Mouse (Mus musculus) thymus, adult 2 months (tissue): Measurements from ENCODE around the gene Cdk9. TPM values are rescaled to one million over a fixed set of nuclear protein-coding genes. Genes with fewer than 3 reads are reported as not detected.

Source experiments
- DNase-seq: peaks from one replicate; pipeline ENCODE4 v3.0.0; 2021
- H3K27ac ChIP-seq: fragments of 200-500 bp; 2 replicates; pipeline ENCODE4 v1.5.1; 2012; ENCODE audit warnings: low read length, control low read depth; ENCODE audit not compliant: control insufficient read depth, insufficient read depth
- H3K27me3 ChIP-seq: fragments of 200-500 bp; 2 replicates; pipeline ENCODE4 v1.6.1; 2012; ENCODE audit warnings: mild to moderate bottlenecking, low read length, moderate library complexity, mixed read lengths; ENCODE audit not compliant: control insufficient read depth, insufficient read depth
- H3K36me3 ChIP-seq: fragments of 200-500 bp; 2 replicates; pipeline ENCODE4 v1.6.1; 2012; ENCODE audit warnings: mild to moderate bottlenecking, low read length, moderate library complexity; ENCODE audit not compliant: control insufficient read depth, insufficient read depth
- H3K4me1 ChIP-seq: fragments of 200-500 bp; replicated peaks from 2 replicates; pipeline ENCODE4 v1.6.1; 2012; ENCODE audit warnings: low read length; ENCODE audit not compliant: control insufficient read depth, insufficient read depth
- H3K4me3 ChIP-seq: fragments of 200-500 bp; 2 replicates; pipeline ENCODE4 v1.5.1; 2012; ENCODE audit warnings: mild to moderate bottlenecking, low read length, control low read depth, moderate library complexity; ENCODE audit not compliant: control insufficient read depth, insufficient read depth
- CTCF ChIP-seq: fragments of 200-500 bp; IDR thresholded peaks from 2 replicates; pipeline ENCODE4 v1.5.1; 2012; ENCODE audit warnings: mild to moderate bottlenecking, control low read depth, low read length, moderate library complexity, borderline replicate concordance; ENCODE audit not compliant: control insufficient read depth, poor library complexity, insufficient read depth; ENCODE audit errors: extremely low read depth
- POLR2A ChIP-seq: fragments of 200-500 bp; IDR thresholded peaks from 2 replicates; pipeline ENCODE4 v1.6.1; 2012; ENCODE audit warnings: mild to moderate bottlenecking, low read length, control low read depth, moderate library complexity; ENCODE audit not compliant: control insufficient read depth, poor library complexity, insufficient read depth; ENCODE audit errors: extremely low read depth
- WGBS: fragments of 180-500 bp; shearing (Covaris S2); methylation state at CpG from one replicate; pipeline ENCODE4 v1.1.7; 2018; 5-methylcytosine and 5-hydroxymethylcytosine counted together
- polyA plus RNA-seq: library from polyadenylated mRNA; depleted of rRNA; stranded (reverse); fragments of >200 nt; gene quantifications from 2 replicates; pipeline ENCODE4 v1.2.3, GENCODE M21; 2012; rRNA removed

The Cdk9 gene
- polyA plus RNA-seq: 220 and 239 TPM in 2 replicates

DNA sequence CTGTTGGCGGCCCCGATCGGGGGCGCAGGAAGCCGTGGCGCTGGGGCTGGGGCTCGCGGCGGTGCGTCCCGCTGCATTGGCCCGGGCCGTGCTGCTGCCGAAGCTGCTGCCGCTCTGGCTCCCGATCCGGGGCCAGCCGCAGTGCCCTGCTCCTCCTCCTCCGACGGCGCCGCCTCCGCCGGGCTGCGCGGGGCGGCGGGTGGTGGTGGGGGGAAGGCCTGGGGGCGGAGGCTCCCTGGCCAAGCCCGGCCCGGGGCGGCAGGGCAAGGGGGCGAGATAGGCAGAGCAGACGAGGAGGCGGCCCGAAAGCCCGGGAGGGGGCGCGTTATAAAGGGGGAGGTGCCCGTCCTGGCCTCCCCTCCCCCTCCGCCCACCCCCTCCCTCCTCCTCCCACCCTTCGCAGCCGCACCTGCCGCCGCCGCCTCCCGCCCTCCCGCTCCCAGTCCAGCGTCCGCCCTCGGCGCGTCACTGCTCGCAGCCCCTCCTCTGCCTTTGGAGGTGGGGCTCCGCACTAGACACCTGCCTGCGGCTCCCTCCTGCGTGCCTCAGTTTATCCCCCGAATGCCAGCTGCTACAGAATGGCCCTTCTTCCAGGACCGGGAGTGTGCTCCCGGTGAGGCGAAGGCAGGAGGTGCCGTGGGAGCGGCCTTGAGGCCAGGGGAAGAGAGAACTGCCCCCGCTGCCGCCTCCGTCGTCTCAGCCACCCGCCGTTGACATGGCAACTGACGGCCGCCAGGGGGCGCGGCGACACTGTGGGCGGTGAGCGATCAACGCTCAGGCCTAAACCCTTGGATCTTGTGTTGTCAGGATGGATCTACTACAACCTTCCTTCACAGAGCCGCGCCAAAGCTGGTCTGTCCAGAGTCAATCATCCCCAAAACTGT, at the start of gene Cdk9:
Cdk9 (minus strand) TSS at position 143 of the 884 bp plus-strand sequence.
- DNase-seq: peak; percentile 91
- Histone ChIP-seq H3K27me3 (no peaks in the 10 kb centered on the region), H3K27ac (peak within 1 kb of the TSS; percentile 38), H3K36me3 (peaks cover 21% of the 10 kb centered on the region), H3K4me3 (peak within 1 kb of the TSS; percentile 89), H3K4me1 (peaks cover 24% of the 10 kb centered on the region)
- peak; percentile 98 for TF ChIP-seq CTCF
- TF ChIP-seq POLR2A: no peak; the same call in 1 of the 2 replicates
- WGBS: under 1% methylated on average over 68 of the region's 79 CpGs

DNA sequence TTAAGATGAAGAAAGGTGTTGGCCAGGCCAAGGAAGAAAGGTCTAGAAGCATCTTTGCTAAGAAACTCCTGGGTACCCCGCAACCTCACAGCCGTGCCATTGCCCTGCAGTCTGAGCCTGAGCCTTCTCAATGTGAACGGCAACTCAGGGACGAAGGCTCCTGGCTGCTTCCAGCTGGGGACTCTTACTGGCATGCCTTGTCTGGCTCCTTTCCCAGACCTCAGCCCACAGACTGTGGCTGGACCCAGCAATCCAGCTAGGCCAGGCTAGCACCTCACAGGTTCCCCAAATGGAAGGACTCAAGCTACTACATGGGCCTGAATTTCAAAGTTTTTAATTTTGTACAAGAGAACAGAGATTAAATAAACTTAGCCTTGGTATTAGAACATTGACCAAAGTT, 49.0 kb upstream of the Cdk9 start:
- Histone ChIP-seq H3K27me3 (no peaks in the 10 kb centered on the region), H3K27ac (no peak overlapping the region), H3K4me3 (no peak overlapping the region), H3K4me1 (no peaks in the 10 kb centered on the region), H3K36me3 (peaks cover 13% of the 10 kb centered on the region)
- no peak for DNase-seq
- TF ChIP-seq POLR2A (no peak), CTCF (no peak)
- WGBS: 94% methylated on average over 4 of the region's 4 CpGs

DNA sequence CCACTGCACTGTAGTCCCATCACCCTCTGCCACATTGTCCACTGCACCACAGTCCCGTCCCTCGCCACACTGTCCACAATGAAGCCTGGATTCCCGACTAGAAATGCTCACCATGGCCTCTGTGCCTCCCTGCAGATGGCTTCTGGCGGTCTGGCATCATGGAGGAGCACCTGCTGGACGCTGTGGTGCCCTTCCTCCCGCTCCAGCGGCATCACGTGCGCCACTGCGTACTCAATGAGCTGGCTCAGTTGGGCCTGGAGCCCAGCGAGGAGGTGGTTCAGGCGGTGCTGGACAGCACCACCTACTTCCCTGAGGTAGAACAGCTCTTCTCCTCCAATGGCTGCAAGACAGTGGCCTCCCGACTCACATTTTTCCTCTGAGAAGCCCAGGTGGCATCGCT, 48.5 kb upstream of the Cdk9 start:
- TF ChIP-seq CTCF: no peak
- TF ChIP-seq POLR2A: no peak
- no peak for DNase-seq
- Histone ChIP-seq H3K27ac (no peak overlapping the region), H3K4me3 (no peak overlapping the region), H3K4me1 (no peaks in the 10 kb centered on the region), H3K27me3 (no peaks in the 10 kb centered on the region), H3K36me3 (peaks cover 13% of the 10 kb centered on the region)
- 97% methylated on average over 14 of the region's 14 CpGs for WGBS

GRCm38 (mm10) chr2:32759001-32759400, 46.1 kb upstream of the Cdk9 start:
- H3K36me3 ChIP-seq: peaks cover 13% of the 10 kb centered on the region
- WGBS: 100% methylated on average over 2 of the region's 2 CpGs

GRCm38 (mm10) chr2:32758503-32758902, 45.6 kb upstream of the Cdk9 start:
- no peak for DNase-seq
- no peak overlapping the region for H3K27ac ChIP-seq
- peaks cover 15% of the 10 kb centered on the region for H3K36me3 ChIP-seq
- no peak for TF ChIP-seq CTCF
- TF ChIP-seq POLR2A: no peak
- WGBS: 98% methylated on average over 8 of the region's 8 CpGs
- no peaks in the 10 kb centered on the region for H3K27me3 ChIP-seq
- H3K4me1 ChIP-seq: no peaks in the 10 kb centered on the region
- no peak overlapping the region for H3K4me3 ChIP-seq

More at GRCm38 (mm10) chr2:32759001-32759400, 46.1 kb upstream of the Cdk9 start:
- Histone ChIP-seq H3K4me3 (no peak overlapping the region), H3K27me3 (no peaks in the 10 kb centered on the region), H3K27ac (no peak overlapping the region), H3K4me1 (no peaks in the 10 kb centered on the region)
- TF ChIP-seq CTCF (no peak), POLR2A (no peak)
- DNase-seq: no peak

DNA sequence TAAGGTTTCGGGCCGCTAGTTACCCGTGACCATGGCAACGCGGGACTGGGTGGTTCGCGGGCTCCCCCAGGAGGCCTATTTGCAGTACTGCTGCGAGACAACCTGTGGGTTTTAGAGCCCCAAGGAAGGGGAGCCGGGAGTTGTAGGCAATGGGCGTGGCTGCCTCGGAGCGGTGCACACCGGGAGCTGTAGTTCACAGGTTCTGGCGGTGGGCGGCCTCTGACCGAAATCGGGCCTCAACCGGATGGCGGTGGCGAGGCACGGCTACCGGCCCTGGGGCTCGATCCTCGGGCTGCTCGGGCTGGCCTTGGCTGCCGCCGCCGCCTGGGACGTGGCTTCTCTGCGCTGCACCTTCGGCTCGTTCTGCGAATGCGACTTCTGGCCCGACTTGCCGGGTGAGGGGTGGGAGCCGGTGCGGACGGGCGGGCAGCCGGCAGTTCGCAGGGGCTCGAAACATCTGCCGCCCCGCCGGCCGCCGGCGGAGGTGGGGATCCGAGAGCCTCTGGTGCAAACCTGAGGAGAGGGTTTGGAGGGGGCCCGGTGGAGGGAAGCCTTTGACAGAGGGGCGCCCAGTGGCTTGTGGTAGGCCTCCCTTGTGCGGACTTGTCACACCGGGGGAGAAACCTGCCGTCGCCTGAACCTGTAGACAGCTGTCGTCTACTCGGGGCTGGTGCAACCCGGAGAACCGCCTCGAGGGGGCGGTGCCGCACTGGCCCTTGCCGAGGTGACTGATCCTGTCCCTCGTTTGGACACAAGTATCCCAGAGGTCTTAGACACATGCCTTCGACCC, 44.4 kb upstream of the Cdk9 start, which contains the start of gene Tor2a:
Tor2a (plus strand) TSS at position 179 of the 790 bp plus-strand sequence.
- peak; percentile 99 for DNase-seq
- no peaks in the 10 kb centered on the region for H3K27me3 ChIP-seq
- under 1% methylated on average over 66 of the region's 66 CpGs for WGBS
- H3K4me1 ChIP-seq: no peaks in the 10 kb centered on the region
- H3K4me3 ChIP-seq: peak within 1 kb of the TSS; percentile 72
- H3K27ac ChIP-seq: 0 out of 2 replicates have a peak within 1 kb of the TSS, but pooled peaks have one; percentile 10
- TF ChIP-seq CTCF: peak; percentile 93
- TF ChIP-seq POLR2A: peak; percentile 70; the same call in 1 of the 2 replicates
- H3K36me3 ChIP-seq: peaks cover 26% of the 10 kb centered on the region
